Mouse (Mus musculus) testis, adult 2 months (tissue): Measurements from ENCODE around the gene C1qtnf5. TPM values are rescaled to one million over a fixed set of nuclear protein-coding genes. Genes with fewer than 3 reads are reported as not detected.

Experiments used
- H3K27ac ChIP-seq: fragments of 200-500 bp; 2 replicates; pipeline ENCODE4 v1.5.1; 2012; ENCODE audit warnings: low read depth, low read length; ENCODE audit not compliant: control insufficient read depth, insufficient read depth
- H3K27me3 ChIP-seq: fragments of 200-500 bp; 2 replicates; pipeline ENCODE4 v1.6.1; 2012; ENCODE audit warnings: mild to moderate bottlenecking, low read length, moderate library complexity; ENCODE audit not compliant: control insufficient read depth, insufficient read depth
- H3K36me3 ChIP-seq: fragments of 200-500 bp; 2 replicates; pipeline ENCODE4 v1.6.1; 2012; ENCODE audit warnings: mild to moderate bottlenecking, low read length; ENCODE audit not compliant: control insufficient read depth, insufficient read depth
- H3K4me1 ChIP-seq: fragments of 200-500 bp; 2 replicates; pipeline ENCODE4 v1.6.1; 2012; ENCODE audit warnings: low read length; ENCODE audit not compliant: control insufficient read depth, insufficient read depth
- H3K4me3 ChIP-seq: fragments of 200-500 bp; 2 replicates; pipeline ENCODE4 v1.5.1; 2012; ENCODE audit warnings: low read depth, mild to moderate bottlenecking, low read length, moderate library complexity, mixed read lengths; ENCODE audit not compliant: control insufficient read depth
- CTCF ChIP-seq: fragments of 200-500 bp; IDR thresholded peaks from 2 replicates; pipeline ENCODE4 v1.5.1; 2012; ENCODE audit warnings: low read depth, mild to moderate bottlenecking, inconsistent platforms, low read length, moderate library complexity; ENCODE audit not compliant: control insufficient read depth, insufficient read depth, insufficient replicate concordance
- POLR2A ChIP-seq: fragments of 200-500 bp; IDR thresholded peaks from 2 replicates; pipeline ENCODE4 v1.6.1; 2012; ENCODE audit warnings: low read depth, mild to moderate bottlenecking, inconsistent platforms, low read length, moderate library complexity; ENCODE audit not compliant: control insufficient read depth
- polyA plus RNA-seq: library from polyadenylated mRNA; depleted of rRNA; stranded (reverse); fragments of >200 nt; gene quantifications from 2 replicates; pipeline ENCODE4 v1.2.3, GENCODE M21; 2012

The C1qtnf5 gene
- polyA plus RNA-seq, 1 experiment, result 2.0 TPM

DNA sequence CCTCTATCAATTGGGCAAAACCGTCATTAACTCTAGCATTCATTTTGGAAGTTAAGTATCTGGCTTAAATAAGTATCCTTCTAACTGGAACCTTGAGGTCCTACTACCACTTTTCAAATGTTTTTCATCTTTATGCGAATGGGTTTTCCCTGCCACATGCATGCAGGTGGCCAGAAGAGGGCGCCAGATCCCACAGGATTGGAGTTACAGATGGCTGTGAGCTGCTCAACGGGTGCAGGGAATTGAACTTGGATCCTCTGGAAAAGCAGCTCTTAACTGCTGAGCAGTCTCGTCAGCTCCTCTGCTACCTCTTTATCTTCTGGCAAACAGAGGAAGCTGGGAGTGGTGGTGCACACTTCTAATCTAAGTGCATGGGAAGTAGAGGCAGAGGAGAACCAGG, 12.0 kb downstream of the C1qtnf5 start:
- Histone ChIP-seq H3K27me3 (no peaks in the 10 kb centered on the region), H3K36me3 (no peaks in the 10 kb centered on the region), H3K4me1 (peaks cover 3% of the 10 kb centered on the region), H3K27ac (no peak overlapping the region), H3K4me3 (no peak overlapping the region)
- TF ChIP-seq CTCF, result peak; percentile 74; the same call in 1 of the 2 replicates
- no peak for TF ChIP-seq POLR2A

DNA sequence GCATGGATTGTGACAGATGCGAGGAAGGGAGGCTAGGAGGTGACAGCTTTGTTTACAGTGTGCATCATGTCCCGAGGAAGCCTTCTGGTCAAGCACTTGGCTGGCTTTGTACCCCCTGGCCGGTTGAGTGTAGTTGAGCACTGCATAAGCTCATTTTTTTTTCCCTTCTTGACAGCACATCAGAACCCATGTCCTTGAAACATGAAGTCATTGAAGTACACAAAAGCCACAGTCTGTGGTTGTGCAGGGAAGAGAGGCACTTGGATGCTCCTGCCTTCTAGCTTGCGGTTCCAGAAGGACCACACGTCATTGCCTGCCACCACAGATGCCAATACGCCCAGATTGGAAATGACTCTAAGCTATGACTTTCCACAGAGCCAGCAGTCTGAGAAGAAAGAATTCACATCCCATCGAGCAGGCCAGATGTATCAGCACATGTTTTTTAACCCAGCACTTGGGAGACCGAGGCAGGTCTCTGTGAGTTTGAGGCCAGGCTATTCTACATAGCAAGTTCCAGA, 13.0 kb downstream of the C1qtnf5 start:
- H3K4me3 ChIP-seq, result no peak overlapping the region
- TF ChIP-seq CTCF (no peak), POLR2A (no peak)
- no peak overlapping the region for H3K27ac ChIP-seq
- peaks cover 3% of the 10 kb centered on the region for H3K4me1 ChIP-seq
- no peaks in the 10 kb centered on the region for H3K36me3 ChIP-seq
- no peaks in the 10 kb centered on the region for H3K27me3 ChIP-seq

DNA sequence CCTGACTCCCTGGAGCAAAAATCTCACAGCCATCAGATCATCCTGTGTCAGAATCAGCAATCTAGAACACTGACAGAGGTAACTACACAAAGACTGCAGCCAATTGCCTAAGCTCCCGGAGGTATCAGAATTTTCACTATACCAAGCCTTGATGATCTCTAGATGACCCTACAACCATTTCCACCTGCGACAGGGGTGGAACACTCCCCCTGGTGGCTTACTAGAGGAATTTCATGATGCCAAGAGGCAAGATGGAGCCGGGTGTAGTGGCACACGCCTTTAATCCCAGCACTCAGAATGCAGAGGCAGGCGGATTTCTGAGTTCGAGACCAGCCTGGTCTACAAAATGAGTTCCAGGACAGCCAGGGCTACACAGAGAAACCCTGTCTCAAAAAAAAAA, 17.3 kb downstream of the C1qtnf5 start:
- H3K27me3 ChIP-seq, result no peaks in the 10 kb centered on the region
- H3K36me3 ChIP-seq, result no peaks in the 10 kb centered on the region
- H3K4me3 ChIP-seq, result no peak overlapping the region
- no peak overlapping the region for H3K27ac ChIP-seq
- TF ChIP-seq POLR2A, result no peak
- TF ChIP-seq CTCF, result peak; percentile 41; the same call in 1 of the 2 replicates
- no peaks in the 10 kb centered on the region; the same call in 1 of the 2 replicates for H3K4me1 ChIP-seq

DNA sequence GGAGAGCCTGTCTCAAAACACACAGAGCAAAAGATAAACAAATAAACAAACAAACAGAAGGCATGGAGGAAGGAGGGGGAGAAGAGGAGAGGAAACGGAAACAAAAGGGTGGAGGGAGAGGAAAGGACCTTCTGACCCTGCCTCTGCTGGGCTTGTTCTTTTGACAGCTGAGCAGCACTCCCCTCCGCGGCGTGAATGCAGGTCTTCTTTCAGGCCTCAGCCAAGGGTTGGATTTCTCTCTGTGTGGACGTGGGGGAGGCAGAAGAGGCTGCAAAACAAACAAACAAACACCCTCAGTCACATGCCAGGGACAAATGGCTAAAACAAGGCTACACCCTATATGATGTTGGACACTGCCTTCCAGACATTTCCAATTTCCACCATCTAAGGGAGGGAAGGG, 18.0 kb downstream of the C1qtnf5 start:
- Histone ChIP-seq H3K36me3 (no peaks in the 10 kb centered on the region), H3K27me3 (no peaks in the 10 kb centered on the region), H3K4me1 (peaks cover 6% of the 10 kb centered on the region), H3K4me3 (no peak overlapping the region), H3K27ac (no peak overlapping the region)
- no peak for TF ChIP-seq CTCF
- TF ChIP-seq POLR2A, result no peak

DNA sequence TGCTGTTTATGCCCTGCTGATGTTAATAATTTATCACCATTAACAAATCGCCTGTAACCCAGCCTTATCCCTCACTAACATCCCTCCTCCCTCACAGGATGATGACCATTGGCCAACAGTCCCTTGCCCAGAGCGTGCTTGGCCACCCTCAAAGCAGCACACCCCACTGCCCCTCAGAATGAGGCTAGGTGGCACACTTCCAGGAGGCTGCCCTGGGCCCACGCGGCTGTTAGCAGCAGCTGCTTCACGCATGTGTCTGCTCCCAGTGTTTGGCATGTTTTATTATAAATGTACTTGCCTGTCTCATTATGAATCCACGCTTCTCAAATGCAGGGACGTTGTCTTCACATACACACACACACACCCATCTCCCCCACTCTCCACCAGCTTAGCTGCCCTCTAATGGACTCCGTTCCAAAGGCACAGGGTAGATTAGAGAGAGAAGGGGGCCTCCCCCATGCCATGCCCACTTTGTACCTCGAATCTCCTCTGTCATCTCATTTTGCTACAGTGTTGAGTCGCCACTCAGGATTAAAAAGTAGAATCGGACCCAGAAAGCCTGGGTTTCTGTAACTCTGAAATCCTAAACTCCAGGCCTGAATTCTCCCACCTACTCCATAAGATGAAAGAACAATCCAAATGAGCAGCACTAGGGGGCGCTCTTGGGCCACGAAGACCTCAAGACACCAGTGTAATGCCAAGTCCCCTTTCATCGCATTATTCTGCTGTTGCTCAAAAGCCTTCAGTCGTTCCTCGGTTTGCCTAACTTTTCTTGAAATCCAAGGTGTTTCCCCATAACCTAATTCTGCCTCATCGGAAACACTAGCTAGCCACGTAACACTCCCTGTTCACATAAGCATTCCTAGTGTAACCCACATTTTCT, 18.7 kb downstream of the C1qtnf5 start:
- H3K4me3 ChIP-seq, result no peak overlapping the region
- H3K4me1 ChIP-seq, result peaks cover 13% of the 10 kb centered on the region
- no peak overlapping the region for H3K27ac ChIP-seq
- H3K36me3 ChIP-seq, result no peaks in the 10 kb centered on the region
- H3K27me3 ChIP-seq, result no peaks in the 10 kb centered on the region
- TF ChIP-seq POLR2A (no peak), CTCF (peak; percentile 81; the same call in 1 of the 2 replicates)

DNA sequence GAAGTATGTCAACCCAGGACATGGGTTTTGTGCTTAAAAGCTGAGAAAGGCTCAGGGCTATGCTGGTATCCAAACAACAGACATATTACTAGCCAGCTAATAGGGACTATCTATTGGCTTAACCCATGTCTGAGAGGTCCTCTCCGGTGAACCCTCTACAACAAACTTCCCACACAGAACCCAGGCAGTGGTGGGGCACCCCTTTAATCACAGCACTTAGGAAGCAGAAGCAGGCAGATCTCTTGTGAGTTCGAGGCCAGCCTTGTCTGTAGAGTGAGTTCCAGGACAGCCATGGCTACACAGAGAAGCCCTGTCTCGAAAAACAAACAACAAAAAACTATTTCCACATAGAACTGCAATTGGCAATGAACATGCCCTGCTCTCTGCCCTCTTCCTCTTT, 19.7 kb downstream of the C1qtnf5 start:
- no peaks in the 10 kb centered on the region for H3K27me3 ChIP-seq
- H3K27ac ChIP-seq, result no peak overlapping the region
- H3K4me1 ChIP-seq, result peaks cover 16% of the 10 kb centered on the region
- H3K36me3 ChIP-seq, result no peaks in the 10 kb centered on the region
- H3K4me3 ChIP-seq, result no peak overlapping the region
- no peak for TF ChIP-seq POLR2A

DNA sequence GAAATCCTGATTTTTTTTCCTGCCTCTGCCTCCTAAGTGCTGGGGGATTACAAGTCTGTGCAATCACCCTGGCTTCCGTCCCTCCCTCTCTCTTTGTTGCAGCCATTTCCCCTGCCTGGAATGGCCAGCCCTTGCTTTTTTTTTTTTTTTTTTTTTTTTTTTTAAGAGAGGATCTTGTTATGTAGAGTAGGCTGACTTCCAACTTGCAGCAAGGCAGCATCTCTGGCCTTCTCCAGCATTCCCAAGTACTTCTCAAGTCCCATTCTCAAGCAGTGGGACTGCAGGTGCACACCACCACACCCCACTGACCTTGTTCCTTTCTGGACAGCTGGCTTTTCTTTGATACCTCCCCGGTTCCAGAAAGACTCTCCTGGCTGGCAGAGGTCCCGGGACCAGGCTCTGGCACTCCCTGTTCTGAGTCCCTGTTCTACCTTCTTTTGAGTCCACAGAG, 20.3 kb downstream of the C1qtnf5 start:
- Histone ChIP-seq H3K27me3 (no peaks in the 10 kb centered on the region), H3K4me3 (no peak overlapping the region), H3K36me3 (no peaks in the 10 kb centered on the region), H3K4me1 (peaks cover 16% of the 10 kb centered on the region), H3K27ac (no peak overlapping the region)
- TF ChIP-seq CTCF (no peak), POLR2A (no peak)
